Mouse (Mus musculus): Measurements from ENCODE around the gene Fam168b.

- no peak for TF ChIP-seq CTCF (IDR thresholded peaks at IDR 0.05; ENCODE audit: borderline replicate concordance, control insufficient read depth, extremely low read depth, insufficient read depth, low read length, poor library complexity)
- no peak for TF ChIP-seq POLR2A (IDR thresholded peaks at IDR 0.05; ENCODE audit: control insufficient read depth, extremely low read depth, insufficient read depth, low read length, poor library complexity)
Measured at GRCm38 (mm10) chr1:34864243-34864642, 21.4 kb upstream of the Fam168b start.
